Mouse (Mus musculus): Measurements from ENCODE around the gene Gen1. TPM values are rescaled to one million over a fixed set of nuclear protein-coding genes. Genes with fewer than 3 reads are reported as not detected.

Gene Gen1
- polyA plus RNA-seq, 1 experiment from 2014 or later, result 1.1 TPM

DNA sequence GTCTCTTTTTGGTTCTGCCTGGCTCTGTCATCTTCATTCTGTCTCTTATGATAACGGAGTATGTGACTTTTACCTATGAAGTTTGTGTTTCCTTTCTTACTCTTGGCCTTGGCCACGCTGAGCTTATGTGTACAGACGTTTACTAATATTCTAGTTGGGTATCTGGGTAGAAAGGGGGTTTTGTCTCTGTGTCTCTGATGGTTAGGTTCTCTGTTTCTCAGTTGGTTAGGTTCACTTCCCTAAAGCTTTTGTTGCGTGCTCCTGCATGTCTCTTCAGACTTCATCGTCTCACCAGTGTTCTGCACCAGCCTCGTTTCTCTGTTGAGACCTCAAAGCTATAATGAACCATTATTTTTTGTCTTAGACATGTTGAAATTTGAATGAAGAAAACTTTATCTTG, 11.6 kb upstream of the Gen1 start:
- H3K9me3 ChIP-seq (ENCODE audit: control insufficient read depth, low read length), result no peaks in the 10 kb centered on the region
- H3K36me3 ChIP-seq (ENCODE audit: control insufficient read depth, insufficient read depth, low read length), result peaks cover 20% of the 10 kb centered on the region
- H3K4me2 ChIP-seq (ENCODE audit: low read depth, low read length), result no peak overlapping the region
- H3K4me1 ChIP-seq (ENCODE audit: control insufficient read depth, insufficient read depth, low read length), result no peaks in the 10 kb centered on the region
- ATAC-seq (ENCODE audit: low read depth), result no peak
- no peaks in the 10 kb centered on the region for H3K27me3 ChIP-seq (ENCODE audit: control insufficient read depth, insufficient read depth, low read length)
- no peak overlapping the region for H3K4me3 ChIP-seq (ENCODE audit: low read depth, low read length)
- no peak overlapping the region for H3K9ac ChIP-seq (replicated peaks; ENCODE audit: low read depth, low read length)
- no peak overlapping the region for H3K27ac ChIP-seq (ENCODE audit: low read depth, low read length)
- WGBS, result 97% methylated on average over 6 of the region's 6 CpGs

DNA sequence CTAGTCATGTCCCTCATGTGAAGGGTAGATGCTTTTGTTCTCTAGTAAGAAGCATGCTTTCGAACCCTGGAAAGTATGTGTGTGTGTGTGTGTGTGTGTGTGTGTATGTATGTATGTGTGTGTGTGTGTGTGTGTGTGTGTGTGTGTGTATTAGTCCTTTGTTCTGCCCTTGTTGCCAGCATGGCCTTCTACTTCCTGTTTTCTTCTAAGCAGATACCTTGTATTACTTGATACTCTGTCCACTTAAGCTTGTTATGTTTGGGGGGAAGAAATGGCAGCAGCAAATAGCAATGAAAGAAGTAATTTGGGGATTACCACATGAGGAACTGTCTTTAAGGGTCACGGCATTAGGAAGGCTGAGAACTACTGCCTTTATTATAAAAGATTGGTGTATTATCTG, 11.0 kb upstream of the Gen1 start:
- Histone ChIP-seq H3K27me3 (ENCODE audit: control insufficient read depth, insufficient read depth, low read length) (no peaks in the 10 kb centered on the region), H3K27ac (ENCODE audit: low read depth, low read length) (no peak overlapping the region), H3K36me3 (ENCODE audit: control insufficient read depth, insufficient read depth, low read length) (peaks cover 22% of the 10 kb centered on the region), H3K4me3 (ENCODE audit: low read depth, low read length) (no peak overlapping the region), H3K4me2 (ENCODE audit: low read depth, low read length) (no peak overlapping the region), H3K9me3 (ENCODE audit: control insufficient read depth, low read length) (no peaks in the 10 kb centered on the region), H3K4me1 (ENCODE audit: control insufficient read depth, insufficient read depth, low read length) (no peaks in the 10 kb centered on the region), H3K9ac (replicated peaks; ENCODE audit: low read depth, low read length) (no peak overlapping the region)
- 97% methylated on average over 2 of the region's 2 CpGs for WGBS
- no peak for ATAC-seq (ENCODE audit: low read depth)

DNA sequence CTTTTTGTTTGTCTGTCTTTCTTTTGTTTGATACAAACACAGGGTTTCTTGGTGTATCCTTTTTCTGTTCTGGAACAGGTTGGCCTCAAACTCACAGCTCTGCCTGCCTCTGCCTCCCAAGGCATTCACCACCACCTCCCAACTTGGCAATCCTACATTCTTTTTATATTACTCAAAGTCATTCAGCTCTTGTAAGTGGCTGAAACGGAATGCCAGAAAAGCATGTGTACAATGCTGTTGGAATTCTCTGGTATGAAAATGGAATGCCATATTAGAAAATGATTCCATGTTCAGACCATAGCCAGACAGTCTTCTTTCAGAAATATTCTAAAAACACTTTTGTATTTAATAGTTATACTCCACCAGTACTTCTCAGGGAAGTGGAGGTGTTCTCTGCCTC, 7.6 kb upstream of the Gen1 start:
- Histone ChIP-seq H3K4me3 (ENCODE audit: low read depth, low read length) (no peak overlapping the region), H3K9ac (replicated peaks; ENCODE audit: low read depth, low read length) (no peak overlapping the region), H3K4me1 (ENCODE audit: control insufficient read depth, insufficient read depth, low read length) (peaks cover 4% of the 10 kb centered on the region; the same call in 1 of the 2 replicates), H3K4me2 (ENCODE audit: low read depth, low read length) (no peak overlapping the region), H3K9me3 (ENCODE audit: control insufficient read depth, low read length) (no peaks in the 10 kb centered on the region), H3K27ac (ENCODE audit: low read depth, low read length) (no peak overlapping the region), H3K36me3 (ENCODE audit: control insufficient read depth, insufficient read depth, low read length) (peaks cover 9% of the 10 kb centered on the region), H3K27me3 (ENCODE audit: control insufficient read depth, insufficient read depth, low read length) (no peaks in the 10 kb centered on the region)
- ATAC-seq (ENCODE audit: low read depth), result no peak
- WGBS, result 87% methylated on average over 1 of the region's 1 CpGs

DNA sequence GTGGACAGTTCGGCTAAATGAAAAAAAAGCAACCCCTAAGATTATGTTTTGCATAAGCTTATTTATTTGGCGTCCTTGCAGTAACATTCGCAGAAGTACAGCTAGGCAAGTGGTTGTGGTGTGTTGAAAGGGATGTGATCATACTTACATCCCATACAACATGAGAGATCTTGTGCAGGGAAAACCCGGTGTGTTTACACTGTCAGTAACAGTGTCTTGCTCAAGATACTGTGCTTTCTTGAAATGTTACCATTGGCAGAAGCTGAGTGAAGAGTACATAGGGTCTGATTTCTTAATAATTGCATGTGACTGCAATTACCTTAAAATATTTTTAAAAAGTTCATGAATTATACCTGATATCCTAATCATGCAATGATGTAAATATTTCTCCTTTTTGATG, 7.0 kb upstream of the Gen1 start:
- Histone ChIP-seq H3K4me1 (ENCODE audit: control insufficient read depth, insufficient read depth, low read length) (peaks cover 10% of the 10 kb centered on the region), H3K4me3 (ENCODE audit: low read depth, low read length) (no peak overlapping the region), H3K27me3 (ENCODE audit: control insufficient read depth, insufficient read depth, low read length) (no peaks in the 10 kb centered on the region), H3K27ac (ENCODE audit: low read depth, low read length) (no peak overlapping the region), H3K4me2 (ENCODE audit: low read depth, low read length) (no peak overlapping the region), H3K9me3 (ENCODE audit: control insufficient read depth, low read length) (no peaks in the 10 kb centered on the region), H3K9ac (replicated peaks; ENCODE audit: low read depth, low read length) (no peak overlapping the region), H3K36me3 (ENCODE audit: control insufficient read depth, insufficient read depth, low read length) (peaks cover 9% of the 10 kb centered on the region)
- no peak for ATAC-seq (ENCODE audit: low read depth)
- whole genome bisulfite sequencing, result 96% methylated on average over 4 of the region's 4 CpGs

DNA sequence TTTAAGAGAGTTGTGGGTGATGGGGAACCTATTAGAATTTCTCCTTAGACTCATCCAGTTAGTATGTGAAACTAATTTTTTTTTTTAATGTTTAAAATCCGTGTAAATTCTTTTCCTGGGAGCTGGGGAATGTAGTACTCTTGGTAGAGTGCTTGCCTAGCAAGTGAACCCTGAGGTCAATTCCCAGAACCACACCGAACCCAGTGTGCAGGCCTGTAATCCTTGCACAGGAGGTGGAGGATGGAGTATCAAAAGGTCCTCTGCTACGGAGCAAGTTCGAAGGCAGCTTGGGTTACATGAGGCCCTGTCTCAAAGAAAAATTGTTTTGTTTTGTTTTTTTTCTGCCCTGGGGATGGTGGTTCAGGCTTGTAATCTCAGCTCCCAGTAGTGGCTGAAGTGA, 1.4 kb upstream of the Gen1 start:
- ATAC-seq (ENCODE audit: low read depth), result no peak
- H3K27ac ChIP-seq (ENCODE audit: low read depth, low read length), result no peak overlapping the region
- peaks cover 27% of the 10 kb centered on the region for H3K4me1 ChIP-seq (ENCODE audit: control insufficient read depth, insufficient read depth, low read length)
- H3K4me2 ChIP-seq (ENCODE audit: low read depth, low read length), result peak overlapping the region; percentile 86
- H3K27me3 ChIP-seq (ENCODE audit: control insufficient read depth, insufficient read depth, low read length), result no peaks in the 10 kb centered on the region
- H3K9me3 ChIP-seq (ENCODE audit: control insufficient read depth, low read length), result no peaks in the 10 kb centered on the region
- H3K36me3 ChIP-seq (ENCODE audit: control insufficient read depth, insufficient read depth, low read length), result 0 out of 2 replicates have a peak, but pooled peaks cover 2% of the 10 kb centered on the region
- 4% methylated on average over 4 of the region's 4 CpGs for WGBS
- H3K9ac ChIP-seq (replicated peaks; ENCODE audit: low read depth, low read length), result peak overlapping the region; percentile 88; the same call in 1 of the 2 replicates
- H3K4me3 ChIP-seq (ENCODE audit: low read depth, low read length), result peak overlapping the region; percentile 90

DNA sequence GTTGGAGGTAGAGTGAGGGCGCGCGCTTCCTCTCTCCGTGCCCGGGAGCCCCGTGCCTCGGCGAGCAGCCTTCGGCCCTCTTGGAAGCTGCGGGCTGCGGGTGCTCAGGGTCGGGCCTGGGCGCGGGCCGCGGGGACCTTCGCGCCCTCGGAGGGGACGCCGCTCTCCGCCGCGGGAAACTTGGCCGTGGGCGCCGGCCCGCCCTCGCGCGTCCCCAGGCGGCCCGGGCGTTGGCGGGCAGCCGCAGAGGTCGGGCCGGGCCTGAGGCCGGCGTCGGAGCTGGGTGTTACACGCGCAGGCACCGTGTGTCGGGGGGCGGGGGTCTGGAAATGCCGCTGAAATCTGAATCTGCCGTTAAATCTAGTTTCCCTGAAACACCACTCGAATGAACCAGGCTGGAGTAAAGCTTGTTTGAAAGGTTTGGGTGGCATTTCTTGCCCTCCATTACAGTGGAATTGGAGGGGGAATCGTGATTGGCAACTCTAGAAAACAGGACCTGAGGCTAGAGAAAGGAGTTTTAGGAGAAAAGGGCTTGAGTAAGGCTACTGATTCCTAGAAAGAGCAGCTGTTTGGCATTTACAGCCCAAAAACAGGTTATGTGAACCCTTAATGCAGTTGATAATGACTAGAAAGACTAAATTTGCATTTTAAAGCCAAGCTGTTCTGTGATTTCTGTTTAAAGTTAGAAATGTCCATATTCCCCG, 833 bp upstream of the Gen1 start:
- Histone ChIP-seq H3K4me3 (ENCODE audit: low read depth, low read length) (peak overlapping the region; percentile 90), H3K4me1 (ENCODE audit: control insufficient read depth, insufficient read depth, low read length) (peaks cover 27% of the 10 kb centered on the region), H3K4me2 (ENCODE audit: low read depth, low read length) (peak overlapping the region; percentile 86), H3K27me3 (ENCODE audit: control insufficient read depth, insufficient read depth, low read length) (no peaks in the 10 kb centered on the region), H3K36me3 (ENCODE audit: control insufficient read depth, insufficient read depth, low read length) (no peaks in the 10 kb centered on the region), H3K27ac (ENCODE audit: low read depth, low read length) (peak overlapping the region; percentile 87), H3K9ac (replicated peaks; ENCODE audit: low read depth, low read length) (peak overlapping the region; percentile 88), H3K9me3 (ENCODE audit: control insufficient read depth, low read length) (no peaks in the 10 kb centered on the region)
- peak; percentile 75 for ATAC-seq (ENCODE audit: low read depth)
- WGBS, result under 1% methylated on average over 46 of the region's 51 CpGs

DNA sequence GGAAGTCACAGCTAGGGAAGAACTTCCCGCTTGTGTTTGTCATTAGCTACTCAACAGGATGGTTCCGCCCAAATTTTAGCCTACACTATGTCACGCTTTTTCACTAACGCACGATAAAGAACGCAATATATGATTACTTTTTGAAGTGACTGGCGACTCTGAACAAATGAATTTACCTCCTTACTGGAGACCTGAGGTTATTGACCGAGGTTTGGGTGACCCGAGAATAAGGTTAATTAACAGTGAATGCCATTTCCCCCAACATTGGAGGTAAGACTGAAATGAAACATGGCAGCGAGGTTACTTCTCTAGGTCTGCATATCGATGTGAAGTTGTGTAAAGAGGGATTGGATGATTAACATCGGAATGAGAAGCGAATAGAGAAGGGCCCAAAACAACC, 706 bp downstream of the Gen1 start:
- peak overlapping the region; percentile 90 for H3K4me3 ChIP-seq (ENCODE audit: low read depth, low read length)
- no peak for ATAC-seq (ENCODE audit: low read depth)
- no peaks in the 10 kb centered on the region for H3K27me3 ChIP-seq (ENCODE audit: control insufficient read depth, insufficient read depth, low read length)
- H3K27ac ChIP-seq (ENCODE audit: low read depth, low read length), result no peak overlapping the region
- H3K4me2 ChIP-seq (ENCODE audit: low read depth, low read length), result peak overlapping the region; percentile 86
- 3% methylated on average over 13 of the region's 13 CpGs for WGBS
- H3K9me3 ChIP-seq (ENCODE audit: control insufficient read depth, low read length), result no peaks in the 10 kb centered on the region
- H3K4me1 ChIP-seq (ENCODE audit: control insufficient read depth, insufficient read depth, low read length), result peaks cover 27% of the 10 kb centered on the region
- H3K9ac ChIP-seq (replicated peaks; ENCODE audit: low read depth, low read length), result no peak overlapping the region
- H3K36me3 ChIP-seq (ENCODE audit: control insufficient read depth, insufficient read depth, low read length), result no peaks in the 10 kb centered on the region

DNA sequence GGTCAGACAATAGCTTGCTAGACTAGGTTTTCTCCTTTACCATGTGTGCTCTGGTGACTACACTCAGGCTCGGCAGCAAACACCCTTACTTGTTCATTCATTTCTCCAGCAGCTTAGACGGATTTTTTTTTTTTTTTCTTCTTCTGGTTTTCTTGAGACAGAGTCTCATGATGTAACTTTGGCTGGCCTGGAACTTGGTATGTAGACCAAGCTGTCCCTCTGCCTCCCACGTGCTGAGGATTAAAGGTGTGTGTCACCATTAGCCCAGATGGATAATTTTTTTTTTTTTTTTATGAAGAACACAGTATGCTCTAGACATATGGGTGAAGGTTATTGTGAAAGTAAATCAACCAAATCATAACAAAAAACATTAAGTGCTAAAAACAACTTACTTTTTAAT, 15.3 kb downstream of the Gen1 start:
- H3K27me3 ChIP-seq (ENCODE audit: control insufficient read depth, insufficient read depth, low read length), result no peaks in the 10 kb centered on the region
- no peak overlapping the region for H3K4me3 ChIP-seq (ENCODE audit: low read depth, low read length)
- no peak for ATAC-seq (ENCODE audit: low read depth)
- H3K9me3 ChIP-seq (ENCODE audit: control insufficient read depth, low read length), result no peaks in the 10 kb centered on the region
- H3K9ac ChIP-seq (replicated peaks; ENCODE audit: low read depth, low read length), result no peak overlapping the region
- H3K4me1 ChIP-seq (ENCODE audit: control insufficient read depth, insufficient read depth, low read length), result no peaks in the 10 kb centered on the region
- H3K4me2 ChIP-seq (ENCODE audit: low read depth, low read length), result no peak overlapping the region
- H3K27ac ChIP-seq (ENCODE audit: low read depth, low read length), result no peak overlapping the region
- no peaks in the 10 kb centered on the region for H3K36me3 ChIP-seq (ENCODE audit: control insufficient read depth, insufficient read depth, low read length)
- 87% methylated on average over 3 of the region's 3 CpGs for WGBS

DNA sequence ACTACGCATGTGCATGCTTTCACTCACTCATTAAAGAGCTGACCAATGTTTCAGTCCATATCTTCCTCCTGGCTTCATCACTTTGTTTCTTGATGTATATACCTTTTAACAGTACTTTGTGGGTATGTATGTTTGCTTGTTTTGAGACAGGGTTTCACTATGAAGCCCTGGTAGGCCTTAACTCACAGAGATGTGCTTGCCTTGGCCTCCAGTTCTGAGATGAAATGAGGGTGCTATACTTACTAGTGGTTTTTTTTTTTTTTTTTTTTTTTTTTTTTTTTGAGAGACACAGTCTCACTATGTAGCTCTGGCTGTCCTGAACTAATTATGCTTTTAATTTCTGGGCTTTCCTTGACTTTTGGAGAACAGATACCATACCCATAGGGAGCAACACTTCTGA, 18.1 kb downstream of the Gen1 start:
- ATAC-seq (ENCODE audit: low read depth), result no peak
- Histone ChIP-seq H3K27ac (ENCODE audit: low read depth, low read length) (no peak overlapping the region), H3K9ac (replicated peaks; ENCODE audit: low read depth, low read length) (no peak overlapping the region), H3K4me1 (ENCODE audit: control insufficient read depth, insufficient read depth, low read length) (no peaks in the 10 kb centered on the region), H3K4me3 (ENCODE audit: low read depth, low read length) (no peak overlapping the region), H3K4me2 (ENCODE audit: low read depth, low read length) (no peak overlapping the region), H3K36me3 (ENCODE audit: control insufficient read depth, insufficient read depth, low read length) (no peaks in the 10 kb centered on the region), H3K27me3 (ENCODE audit: control insufficient read depth, insufficient read depth, low read length) (no peaks in the 10 kb centered on the region), H3K9me3 (ENCODE audit: control insufficient read depth, low read length) (no peaks in the 10 kb centered on the region)
- WGBS, result 98% methylated on average over 1 of the region's 1 CpGs
